Mouse (Mus musculus) heart, embryonic 14.5 days (tissue): ENCODE data around the gene Nckap1l. TPM values are rescaled to one million over a fixed set of nuclear protein-coding genes. Genes with fewer than 3 reads are reported as not detected.

Experiments
- ATAC-seq: fragments of 200-750 bp; cut with Nextera tagmentation; 2 replicates; pipeline ENCODE4 v1.8.0; 2017; ENCODE audit warnings: low read depth, moderate TSS enrichment; ENCODE audit not compliant: insufficient number of reproducible peaks, insufficient read depth, low FRiP score
- H3K27ac ChIP-seq, 2 experiments: fragments of 200-500 bp in 1 of 2; fragments of 300-500 bp in 1 of 2; sonication (generic) in 1 of 2; replicated peaks in 1 of 2; 2 replicates each; pipeline ENCODE4 v1.5.1; 2012 to 2014; ENCODE audit warnings: low read depth in 2 of 2, low read length in 2 of 2, control low read depth in 1 of 2, mild to moderate bottlenecking in 1 of 2, mixed read lengths in 1 of 2; ENCODE audit not compliant: control insufficient read depth in 1 of 2, insufficient read depth in 1 of 2
- H3K27me3 ChIP-seq: fragments of 300-500 bp; sonication (generic); 2 replicates; pipeline ENCODE4 v1.6.1; 2014; ENCODE audit warnings: mild to moderate bottlenecking, low read length, control low read depth; ENCODE audit not compliant: control insufficient read depth, insufficient read depth
- H3K36me3 ChIP-seq: fragments of 300-500 bp; sonication (generic); 2 replicates; pipeline ENCODE4 v1.6.1; 2014; ENCODE audit warnings: mild to moderate bottlenecking, control low read depth, low read length, mixed read lengths; ENCODE audit not compliant: control insufficient read depth, insufficient read depth
- H3K4me1 ChIP-seq, 2 experiments: fragments of 200-500 bp in 1 of 2; fragments of 300-500 bp in 1 of 2; sonication (generic) in 1 of 2; 2 replicates each; pipeline ENCODE4 v1.6.1; 2012 to 2014; ENCODE audit warnings: low read length in 2 of 2, control low read depth in 1 of 2, mixed read lengths in 1 of 2; ENCODE audit not compliant: control insufficient read depth in 2 of 2, insufficient read depth in 2 of 2
- H3K4me2 ChIP-seq: fragments of 300-500 bp; sonication (generic); 2 replicates; pipeline ENCODE4 v1.6.1; 2014; ENCODE audit warnings: mild to moderate bottlenecking, low read length
- H3K4me3 ChIP-seq, 2 experiments: fragments of 200-500 bp in 1 of 2; fragments of 300-500 bp in 1 of 2; sonication (generic) in 1 of 2; 2 replicates each; pipeline ENCODE4 v1.5.1; 2012 to 2014; ENCODE audit warnings: low read length in 2 of 2, mild to moderate bottlenecking in 2 of 2, control low read depth in 1 of 2, low read depth in 1 of 2, moderate library complexity in 1 of 2; ENCODE audit not compliant: control insufficient read depth in 1 of 2, insufficient read depth in 1 of 2
- H3K9ac ChIP-seq: fragments of 300-500 bp; sonication (generic); 2 replicates; pipeline ENCODE4 v1.6.1; 2014; ENCODE audit warnings: mild to moderate bottlenecking, low read length
- H3K9me3 ChIP-seq: fragments of 300-500 bp; sonication (generic); 2 replicates; pipeline ENCODE4 v1.6.1; 2016; ENCODE audit warnings: low read length, control low read depth; ENCODE audit not compliant: control insufficient read depth
- whole genome bisulfite sequencing: fragments of 180-500 bp; shearing (Covaris S2); extraction: QIAGEN DNeasy Blood & Tissue Kit; methylation state at CpG from one replicate; pipeline ENCODE4 v1.1.7; 2014; 5-methylcytosine and 5-hydroxymethylcytosine counted together
- polyA plus RNA-seq: library from polyadenylated mRNA; unstranded; fragments of >200 nt; fragmentation: Nextera tagmentation; extraction: Ambion mirVana; gene quantifications from 2 replicates; pipeline ENCODE4 v1.2.1, GENCODE M21; 2014

The Nckap1l gene
- polyA plus RNA-seq, 1 experiment from 2014 or later, result 1.9 TPM

GRCm38 (mm10) chr15:103537822-103538213 lies 84.2 kb downstream of the Nckap1l start, which contains the start of gene Ppp1r1a:
Ppp1r1a (minus strand) TSS chr15:103538003.
- 0 out of 2 replicates have a peak, but pooled peaks cover 2% of the 10 kb centered on the region for H3K36me3 ChIP-seq
- peaks cover 11% of the 10 kb centered on the region in 2 experiments; a peak in 3 of 4 replicates for H3K4me1 ChIP-seq
- H3K4me2 ChIP-seq, result peak within 1 kb of the TSS; percentile 91
- peak within 1 kb of the TSS; percentile 68 to 82 for H3K4me3 ChIP-seq
- H3K9me3 ChIP-seq, result no peaks in the 10 kb centered on the region
- ATAC-seq, result peak; percentile 74
- H3K9ac ChIP-seq, result peak within 1 kb of the TSS; percentile 77
- peak within 1 kb of the TSS; percentile 77 to 91 for H3K27ac ChIP-seq
- under 1% methylated on average over 36 of the region's 36 CpGs for WGBS
- H3K27me3 ChIP-seq, result no peaks in the 10 kb centered on the region

GRCm38 (mm10) chr15:103539259-103539658 lies 85.7 kb downstream of the Nckap1l start:
- no peak for ATAC-seq
- 73% methylated on average over 2 of the region's 2 CpGs for WGBS

GRCm38 (mm10) chr15:103540646-103541045 lies 87.1 kb downstream of the Nckap1l start:
- Histone ChIP-seq H3K27me3 (no peaks in the 10 kb centered on the region), H3K9ac (no peak overlapping the region), H3K4me3 (no peak overlapping the region), H3K36me3 (no peaks in the 10 kb centered on the region), H3K9me3 (no peaks in the 10 kb centered on the region), H3K27ac (no peak overlapping the region), H3K4me2 (no peak overlapping the region), H3K4me1 (peaks cover 9% of the 10 kb centered on the region in 2 experiments; a peak in 2 of 4 replicates)
- 80% methylated on average over 1 of the region's 1 CpGs for WGBS
- ATAC-seq, result no peak

More at GRCm38 (mm10) chr15:103539259-103539658, 85.7 kb downstream of the Nckap1l start:
- Histone ChIP-seq H3K9me3 (no peaks in the 10 kb centered on the region), H3K36me3 (no peaks in the 10 kb centered on the region), H3K4me2 (no peak overlapping the region), H3K4me1 (peaks cover 11% of the 10 kb centered on the region in 2 experiments; a peak in 3 of 4 replicates), H3K9ac (no peak overlapping the region), H3K27me3 (no peaks in the 10 kb centered on the region), H3K27ac (no peak overlapping the region), H3K4me3 (no peak overlapping the region)

GRCm38 (mm10) chr15:103542526-103542925 lies 88.9 kb downstream of the Nckap1l start:
- H3K9me3 ChIP-seq, result no peaks in the 10 kb centered on the region
- H3K4me3 ChIP-seq, result no peak overlapping the region
- ATAC-seq, result no peak
- H3K27ac ChIP-seq, result no peak overlapping the region
- H3K9ac ChIP-seq, result no peak overlapping the region
- H3K27me3 ChIP-seq, result no peaks in the 10 kb centered on the region
- H3K4me1 ChIP-seq, result peaks cover 0 to 4% of the 10 kb centered on the region in 2 experiments; a peak in 1 of 4 replicates
- no peak overlapping the region for H3K4me2 ChIP-seq
- H3K36me3 ChIP-seq, result no peaks in the 10 kb centered on the region

- no peak overlapping the region for H3K4me2 ChIP-seq
- ATAC-seq, result no peak
- no peak overlapping the region for H3K4me3 ChIP-seq
- H3K4me1 ChIP-seq, result no peaks in the 10 kb centered on the region
- no peak overlapping the region for H3K9ac ChIP-seq
- no peaks in the 10 kb centered on the region for H3K27me3 ChIP-seq
- H3K9me3 ChIP-seq, result no peaks in the 10 kb centered on the region
- no peaks in the 10 kb centered on the region for H3K36me3 ChIP-seq
- WGBS, result 82% methylated on average over 3 of the region's 3 CpGs
- H3K27ac ChIP-seq, result no peak overlapping the region
Observed at GRCm38 (mm10) chr15:103547983-103548382, 94.4 kb downstream of the Nckap1l start.

Other genes with a start within 250 kb of the Nckap1l start
- gene Cbx5, start 214.0 kb upstream of the Nckap1l start, polyA plus RNA-seq, result 105 and 108 TPM in 2 replicates
- gene Hnrnpa1, start 213.4 kb upstream of the Nckap1l start, polyA plus RNA-seq, result 425 and 457 TPM in 2 replicates
- gene Nfe2, start 195.4 kb upstream of the Nckap1l start, polyA plus RNA-seq, result 1.8 and 2.2 TPM in 2 replicates
- gene Copz1, start 181.1 kb upstream of the Nckap1l start, polyA plus RNA-seq, result 163 and 172 TPM in 2 replicates
- 0.11 and 0.24 TPM in 2 replicates for gene Gpr84, start 143.2 kb upstream of the Nckap1l start, polyA plus RNA-seq
- 8.1 and 9.1 TPM in 2 replicates for gene Zfp385a, start 113.7 kb upstream of the Nckap1l start, polyA plus RNA-seq
- 76.2 and 77.2 TPM in 2 replicates for gene Itga5, start 87.0 kb upstream of the Nckap1l start, polyA plus RNA-seq
- 37.1 and 41.3 TPM in 2 replicates for gene Gtsf1, start 23.3 kb upstream of the Nckap1l start, polyA plus RNA-seq
- not detected in 2 replicates for gene Gtsf2, start 5.3 kb upstream of the Nckap1l start, polyA plus RNA-seq
- 3.6 and 3.7 TPM in 2 replicates for gene Pde1b, start 49.2 kb downstream of the Nckap1l start, polyA plus RNA-seq
- 77.9 and 87.1 TPM in 2 replicates for gene Ppp1r1a, start 84.2 kb downstream of the Nckap1l start, polyA plus RNA-seq
- gene Glycam1, start 111.3 kb downstream of the Nckap1l start, polyA plus RNA-seq, result not detected in 2 replicates